10 mouse cellular contexts compared by ENCODE assay signal in genomic region chr17:45557246-45557824, GRCm38 (mm10). TPM values are rescaled to one million over a fixed set of nuclear protein-coding genes. Genes with fewer than 3 reads are reported as not detected.
DNase-seq lines count a peak whose midpoint lies in the region; ATAC-seq and TF ChIP-seq lines count a peak whose summit lies in the region.
"Had no signal": no experiment of that assay in that cellular context is flagged by ENCODE, and none has a peak within 500 bp of the region (broad histone marks: within the 10 kb centered on the region; RNA-seq: fewer than 3 reads in every experiment).

No protein-coding gene starts in this region.

- H3K36me3 ChIP-seq in neural tube, embryonic 12.5 days, result no peaks in the 10 kb centered on the region
- no peaks in the 10 kb centered on the region for H3K36me3 ChIP-seq in limb, embryonic 14.5 days (ENCODE audit: control insufficient read depth, insufficient read depth, low read length)

- peak overlapping the region; percentile 96; the same call in 1 of the 2 replicates for H3K4me2 ChIP-seq in neural tube, embryonic 12.5 days (replicated peaks)
- H3K4me2 ChIP-seq in limb, embryonic 14.5 days (replicated peaks; ENCODE audit: low read depth, low read length, severe bottlenecking), result peak overlapping the region; percentile 17; the same call in 1 of the 2 replicates

- H3K27me3 ChIP-seq in neural tube, embryonic 12.5 days (replicated peaks), result peaks cover 12% of the 10 kb centered on the region
- no peaks in the 10 kb centered on the region for H3K27me3 ChIP-seq in limb, embryonic 14.5 days (ENCODE audit: control insufficient read depth, insufficient read depth, low read length)

- peaks cover 17% of the 10 kb centered on the region for H3K4me1 ChIP-seq in neural tube, embryonic 12.5 days
- peaks cover 9% of the 10 kb centered on the region for H3K4me1 ChIP-seq in limb, embryonic 14.5 days (ENCODE audit: control insufficient read depth, insufficient read depth, low read length)

- no peak overlapping the region for H3K4me3 ChIP-seq in neural tube, embryonic 12.5 days
- no peak overlapping the region for H3K4me3 ChIP-seq in limb, embryonic 14.5 days (replicated peaks; ENCODE audit: low read length)
- no peak overlapping the region for H3K4me3 ChIP-seq in layer of hippocampus, adult 2 months

- H3K27ac ChIP-seq in neural tube, embryonic 12.5 days, result no peak overlapping the region
- H3K27ac ChIP-seq in limb, embryonic 14.5 days (replicated peaks; ENCODE audit: low read depth, low read length), result no peak overlapping the region
- H3K27ac ChIP-seq in layer of hippocampus, adult 2 months, result no peak overlapping the region

- WGBS in neural tube, embryonic 12.5 days, result 73% methylated on average over 7 of the region's 7 CpGs
- WGBS in limb, embryonic 14.5 days, result 78% methylated on average over 7 of the region's 7 CpGs

- no peaks in the 10 kb centered on the region for H3K9me3 ChIP-seq in neural tube, embryonic 12.5 days
- no peaks in the 10 kb centered on the region for H3K9me3 ChIP-seq in limb, embryonic 14.5 days (ENCODE audit: control insufficient read depth, low read length)

- no peak for TF ChIP-seq CTCF in layer of hippocampus, adult 2 months (conservative IDR thresholded peaks at IDR 0.05)

- no peak for TF ChIP-seq POLR2A in limb, embryonic 14.5 days (IDR thresholded peaks at IDR 0.05; ENCODE audit: borderline replicate concordance, extremely low read depth, insufficient read depth, insufficient read length)

- ATAC-seq in neural tube, embryonic 12.5 days (ENCODE audit: low FRiP score, low read depth), result no peak
- no peak for ATAC-seq in limb, embryonic 14.5 days (ENCODE audit: low FRiP score, low read depth)

- 0 out of 2 replicates have a peak overlapping the region, but pooled peaks have one; percentile 21 for H3K9ac ChIP-seq in neural tube, embryonic 12.5 days
- no peak overlapping the region for H3K9ac ChIP-seq in limb, embryonic 14.5 days (ENCODE audit: low read depth, low read length, severe bottlenecking)

- DNase-seq in heart, adult 11 months, result peak; percentile 94
- no peak for DNase-seq in heart, adult 18-20 months
- DNase-seq in neural tube, embryonic 10.5 days (ENCODE audit: extremely low spot score, low spot score), result no peak
- no peak for DNase-seq in limb, embryonic 14.5 days (ENCODE audit: low spot score)
- DNase-seq in thymus, postnatal 4 days, result peak; percentile 70
- no peak for DNase-seq in frontal cortex, postnatal 36 days (ENCODE audit: low spot score in 2 of 2)
- DNase-seq in layer of hippocampus, adult 2 months (ENCODE audit: low spot score in 2 of 2), result no peak
- DNase-seq: cerebellum, postnatal 14 days had no signal

RNA-seq across cellular contexts. Expression of gene Nfkbie, which starts 1.8 kb away (rescaled TPM):
- 1 to 10 TPM; 1.2 to 3.1 TPM for total RNA-seq in heart, adult 18-20 months (2021)
- 7.4 and 7.5 TPM in 2 replicates for polyA plus RNA-seq in neural tube, embryonic 12.5 days (2016; fragmentation: Nextera tagmentation; extraction: Ambion mirVana)
- polyA plus RNA-seq in limb, embryonic 14.5 days (2012; rRNA removed), result 3.6 and 4.3 TPM in 2 replicates
- 4.0 and 6.6 TPM in 2 replicates for polyA plus RNA-seq in limb, embryonic 14.5 days (2014; fragmentation: Nextera tagmentation; extraction: Ambion mirVana)
- total RNA-seq in layer of hippocampus, adult 2 months (2021), result 1 to 10 TPM; 2.6 to 2.7 TPM

RNA-seq across cellular contexts. Expression of gene Slc35b2, which starts 6.3 kb away (rescaled TPM):
- 10 to 100 TPM; 23.4 to 26.0 TPM for total RNA-seq in heart, adult 18-20 months (2021)
- 87.6 and 90.5 TPM in 2 replicates for polyA plus RNA-seq in neural tube, embryonic 12.5 days (2016; fragmentation: Nextera tagmentation; extraction: Ambion mirVana)
- polyA plus RNA-seq in limb, embryonic 14.5 days (2012; rRNA removed), result 96.9 and 168 TPM in 2 replicates
- 128 and 138 TPM in 2 replicates for polyA plus RNA-seq in limb, embryonic 14.5 days (2014; fragmentation: Nextera tagmentation; extraction: Ambion mirVana)
- 10 to 100 TPM; 31.1 to 31.8 TPM for total RNA-seq in layer of hippocampus, adult 2 months (2021)

RNA-seq across cellular contexts. Expression of gene Tmem151b, which starts 7.9 kb away (rescaled TPM):
- total RNA-seq in heart, adult 18-20 months (2021), result under 1 TPM in 1 of 2 experiments, not detected in 1; 0.05 TPM
- polyA plus RNA-seq in neural tube, embryonic 12.5 days (2016; fragmentation: Nextera tagmentation; extraction: Ambion mirVana), result 10.5 and 13.1 TPM in 2 replicates
- polyA plus RNA-seq in limb, embryonic 14.5 days (2012; rRNA removed), result 6.1 and 9.3 TPM in 2 replicates
- polyA plus RNA-seq in limb, embryonic 14.5 days (2014; fragmentation: Nextera tagmentation; extraction: Ambion mirVana), result 2.9 and 4.7 TPM in 2 replicates
- 100 to 1,000 TPM; 106 to 112 TPM for total RNA-seq in layer of hippocampus, adult 2 months (2021)

RNA-seq across cellular contexts. Expression of gene Hsp90ab1, which starts 15.7 kb away (rescaled TPM):
- total RNA-seq in heart, adult 18-20 months (2021), result 1,000 to 10,000 TPM; 1,354 to 1,581 TPM
- polyA plus RNA-seq in neural tube, embryonic 12.5 days (2016; fragmentation: Nextera tagmentation; extraction: Ambion mirVana), result 1,381 and 1,470 TPM in 2 replicates
- 788 and 951 TPM in 2 replicates for polyA plus RNA-seq in limb, embryonic 14.5 days (2012; rRNA removed)
- 1,382 and 1,446 TPM in 2 replicates for polyA plus RNA-seq in limb, embryonic 14.5 days (2014; fragmentation: Nextera tagmentation; extraction: Ambion mirVana)
- 1,000 to 10,000 TPM; 1,695 to 1,765 TPM for total RNA-seq in layer of hippocampus, adult 2 months (2021)

RNA-seq across cellular contexts. Expression of gene Tcte1, which starts 34.1 kb away (rescaled TPM):
- not detected for total RNA-seq in heart, adult 18-20 months (2021)
- 1.9 TPM in 2 replicates for polyA plus RNA-seq in neural tube, embryonic 12.5 days (2016; fragmentation: Nextera tagmentation; extraction: Ambion mirVana)
- polyA plus RNA-seq in limb, embryonic 14.5 days (2012; rRNA removed), result 0.04 TPM in 1 of 2 replicates, not detected in the other
- 0.74 and 0.90 TPM in 2 replicates for polyA plus RNA-seq in limb, embryonic 14.5 days (2014; fragmentation: Nextera tagmentation; extraction: Ambion mirVana)
- total RNA-seq in layer of hippocampus, adult 2 months (2021), result 1 to 10 TPM in 1 of 2 experiments, under 1 TPM in 1; 0.56 to 1.0 TPM
- total RNA-seq: hematopoietic stem cell, adult 5-6 weeks had no signal

Comparison
In these comparisons a context has a peak if more than half of its experiments do, and no peak if none do; other contexts are left out.
1. DNase-seq: peak in heart, adult 11 months (single experiment) and thymus, postnatal 4 days (single experiment); none in heart, adult 18-20 months (0 of 2), neural tube, embryonic 10.5 days (single experiment), limb, embryonic 14.5 days (single experiment), frontal cortex, postnatal 36 days (0 of 2) and layer of hippocampus, adult 2 months (0 of 2).
2. RNA of gene Tmem151b, which starts 7.9 kb away (total RNA-seq): 106 to 112 TPM in layer of hippocampus, adult 2 months; 0.05 TPM in heart, adult 18-20 months; every median in the first group is over 100 times any median in the second.